Mouse (Mus musculus): Measurements from ENCODE around the gene Prtg.
A peak's percentile ranks its signal among the peaks of the same experiment; 100 is the strongest.

Prtg gene

GRCm38 (mm10) chr9:72925021-72925934 is 118.6 kb downstream of the Prtg start, which contains the start of gene Pygo1:
Gene Pygo1, plus strand, starts transcription at chr9:72925645.
- DNase-seq = peak; percentile 57 to 64

GRCm38 (mm10) chr9:72925935-72926258 is 119.2 kb downstream of the Prtg start:
- DNase-seq = no peak

GRCm38 (mm10) chr9:72931166-72931790 is 124.6 kb downstream of the Prtg start:
- DNase-seq = peak in 1 of 2 experiments; percentile 9

GRCm38 (mm10) chr9:72935309-72935708 is 128.6 kb downstream of the Prtg start:
- DNase-seq = peak in 1 of 2 experiments; percentile 52

- DNase-seq = no peak
Measured at GRCm38 (mm10) chr9:72936301-72936700, 129.6 kb downstream of the Prtg start.

GRCm38 (mm10) chr9:72943424-72943823 is 136.8 kb downstream of the Prtg start:
- DNase-seq = peak in 1 of 2 experiments; percentile 31

- DNase-seq = no peak
Measured at GRCm38 (mm10) chr9:72944286-72944685, 137.6 kb downstream of the Prtg start.

GRCm38 (mm10) chr9:72947010-72947409 is 140.3 kb downstream of the Prtg start:
- DNase-seq = no peak

- DNase-seq = no peak
Measured at GRCm38 (mm10) chr9:72949572-72949971, 142.9 kb downstream of the Prtg start.

- DNase-seq = peak in 1 of 2 experiments; percentile 49
Measured at GRCm38 (mm10) chr9:72954746-72955145, 148.1 kb downstream of the Prtg start.

- DNase-seq = peak; percentile 62 to 71
Measured at GRCm38 (mm10) chr9:72955546-72955945, 148.9 kb downstream of the Prtg start.

- peak; percentile 77 to 84 for DNase-seq
Measured at GRCm38 (mm10) chr9:72958521-72959450, 152.1 kb downstream of the Prtg start, which contains the start of the genes Dyx1c1 and Gm44503. Gene Dyx1c1, plus strand, starts transcription at chr9:72958785. Gene Gm44503, plus strand, starts transcription at chr9:72958852.

GRCm38 (mm10) chr9:72961346-72961745 is 154.7 kb downstream of the Prtg start:
- no peak for DNase-seq

GRCm38 (mm10) chr9:72961959-72962358 is 155.3 kb downstream of the Prtg start:
- DNase-seq = no peak

All from cerebellum, postnatal 14 days (tissue).